Mouse (Mus musculus) heart, postnatal 14 days (tissue): ENCODE data around the gene Lgr4. TPM values are rescaled to one million over a fixed set of nuclear protein-coding genes. Genes with fewer than 3 reads are reported as not detected.

Experiments used
- DNase-seq, 2 experiments: peaks; one replicate each; pipeline ENCODE4 v3.0.0; 2021 to 2022
- intact Hi-C: fragments of 180-260 bp; cut with DNase I; formaldehyde crosslinking; loops from one replicate; pipeline ENCODE4 v1.15.1; 2025
- total RNA-seq, 2 experiments: library from RNA; stranded (reverse); gene quantifications; 2 replicates each; pipeline ENCODE4 v1.2.3; 2021

The Lgr4 gene
- total RNA-seq, 2 experiments from 2014 or later, result 28.0 to 29.2 TPM

DNA sequence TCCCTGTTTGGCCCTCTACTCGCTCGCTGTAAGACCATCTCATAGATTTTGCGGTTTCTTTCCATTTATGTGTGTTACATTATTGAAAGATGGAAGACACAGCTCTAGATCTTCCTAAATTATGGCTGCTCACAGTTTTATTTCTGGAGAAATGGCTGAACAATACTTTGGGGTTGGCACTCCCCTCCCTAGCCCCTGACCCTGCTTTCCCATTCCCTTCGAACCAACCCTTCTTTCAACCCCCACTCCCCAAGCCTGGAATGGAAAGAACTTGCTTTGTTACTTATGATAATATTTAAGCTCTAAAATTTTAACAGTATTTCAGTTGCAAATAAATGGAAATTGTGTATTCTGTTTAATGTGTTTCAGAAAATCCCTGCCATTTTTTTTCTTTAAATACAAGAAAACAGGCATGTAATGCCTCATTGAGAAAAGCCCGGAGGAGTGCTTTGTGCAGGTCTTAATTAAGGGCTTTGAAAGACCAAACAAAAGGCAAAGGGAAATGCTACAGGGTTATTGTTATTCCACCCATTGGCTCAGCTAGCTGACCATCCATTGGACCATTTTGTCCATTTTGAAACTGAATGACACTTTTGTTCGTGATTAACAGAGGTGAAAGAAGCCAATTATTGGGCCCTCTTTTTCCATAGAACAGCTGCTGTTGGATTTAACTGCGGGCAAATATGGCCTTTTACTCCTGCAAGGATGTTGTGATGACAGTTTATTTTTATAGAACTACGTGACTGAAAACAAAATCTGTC lies 25.5 kb downstream of the Lgr4 start:
- intact Hi-C loops, result no loop called here
- no peak for DNase-seq

DNA sequence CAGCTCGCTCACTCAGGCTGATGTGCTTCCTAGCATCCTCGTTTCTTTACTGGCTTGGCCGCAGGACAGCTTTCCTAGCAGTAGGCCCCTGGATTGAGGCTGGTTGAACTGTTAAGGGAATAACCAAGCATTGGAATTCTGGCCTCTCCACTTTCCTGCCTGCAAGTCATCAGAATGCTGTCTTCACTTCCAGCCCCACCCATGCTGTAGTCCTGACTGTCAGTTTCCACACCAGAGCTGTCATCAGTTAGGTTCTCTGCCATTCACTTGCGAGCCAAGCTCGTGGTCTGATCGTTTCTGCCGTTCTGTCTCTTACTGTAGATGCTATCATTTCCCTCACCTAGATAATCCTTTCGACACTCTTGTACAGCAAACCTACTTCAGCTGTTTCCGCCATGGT lies 27.5 kb downstream of the Lgr4 start:
- peak; percentile 36 to 49 for DNase-seq
- intact Hi-C loops, result no loop called here

DNA sequence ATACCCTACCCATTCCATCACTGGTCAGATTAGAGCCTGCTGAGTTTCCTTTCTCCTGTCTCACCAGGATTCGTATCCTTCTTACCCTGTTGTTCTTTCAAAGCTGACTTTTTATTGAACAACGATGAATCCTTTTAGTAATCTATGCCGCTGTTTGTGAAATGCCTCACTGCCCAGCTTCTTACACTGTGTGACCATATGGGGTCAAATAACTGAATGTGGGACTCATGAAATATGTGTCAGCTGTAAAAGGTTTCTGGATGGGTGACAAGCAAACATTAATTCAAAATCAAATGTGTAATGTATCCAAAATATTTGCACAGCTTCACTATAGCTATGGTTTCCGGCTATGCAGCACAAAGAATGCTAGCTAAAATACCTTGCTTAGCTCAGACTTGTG lies 28.1 kb downstream of the Lgr4 start:
- DNase-seq, result no peak
- intact Hi-C loops, result no loop called here

DNA sequence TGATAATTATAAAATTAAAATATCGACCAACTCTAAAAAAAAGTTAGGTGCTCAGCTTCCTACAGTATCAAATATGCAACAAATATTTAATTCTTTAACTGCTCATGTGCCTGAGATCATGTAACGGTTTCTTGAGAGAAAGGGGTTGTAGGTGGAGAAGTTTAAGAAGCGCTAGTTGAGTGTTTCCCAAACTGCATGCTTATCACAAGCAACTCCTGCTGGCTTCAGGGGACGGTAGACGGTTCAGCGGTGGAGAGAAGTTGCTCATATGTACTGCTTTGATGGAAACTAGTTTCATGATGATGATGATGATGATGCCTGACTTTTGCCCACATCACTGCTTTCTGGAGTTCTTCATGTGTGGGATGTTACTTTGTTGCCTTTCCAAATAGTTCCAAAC lies 29.0 kb downstream of the Lgr4 start:
- no peak for DNase-seq
- intact Hi-C loops, result no loop called here

DNA sequence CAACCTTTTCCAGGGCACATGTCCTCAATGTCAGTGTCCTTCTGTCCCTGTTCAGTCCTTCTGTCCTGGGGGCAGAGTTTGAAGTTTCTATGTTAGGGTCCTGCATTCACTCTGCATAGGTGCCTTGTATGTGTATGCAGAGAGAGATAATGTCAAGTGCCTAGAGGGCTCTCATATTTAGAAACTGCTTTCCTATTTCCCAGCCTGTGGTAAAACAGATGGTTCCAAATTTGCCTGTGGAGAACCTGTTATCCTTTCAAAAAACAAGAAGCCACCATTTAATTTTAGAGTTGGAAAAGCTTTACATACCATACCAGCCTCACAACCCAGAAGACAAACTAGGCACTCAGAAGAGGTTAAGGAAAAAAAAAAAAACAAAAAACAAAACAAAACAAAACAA lies 32.1 kb downstream of the Lgr4 start:
- intact Hi-C loops, result no loop called here
- no peak for DNase-seq

DNA sequence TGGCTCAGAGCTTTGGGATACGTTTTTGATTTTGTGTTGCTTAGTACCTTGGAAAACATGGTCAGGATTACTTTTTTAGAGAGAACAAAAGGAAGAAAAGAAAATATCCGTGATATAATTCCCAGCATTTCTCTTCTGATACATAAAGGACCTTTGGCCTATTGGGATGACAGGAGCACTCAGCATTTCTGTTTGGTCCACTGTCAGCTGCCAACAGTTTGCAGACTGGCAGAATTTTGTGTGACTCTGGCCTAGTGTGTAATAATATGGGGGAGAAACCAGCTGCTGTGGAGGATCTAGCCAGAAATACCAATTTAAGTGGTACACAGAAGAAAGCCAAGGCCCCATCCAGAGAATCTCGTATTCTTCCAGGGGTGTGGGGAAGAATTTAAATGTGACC lies 32.9 kb downstream of the Lgr4 start:
- intact Hi-C loops, result no loop called here
- DNase-seq, result no peak

DNA sequence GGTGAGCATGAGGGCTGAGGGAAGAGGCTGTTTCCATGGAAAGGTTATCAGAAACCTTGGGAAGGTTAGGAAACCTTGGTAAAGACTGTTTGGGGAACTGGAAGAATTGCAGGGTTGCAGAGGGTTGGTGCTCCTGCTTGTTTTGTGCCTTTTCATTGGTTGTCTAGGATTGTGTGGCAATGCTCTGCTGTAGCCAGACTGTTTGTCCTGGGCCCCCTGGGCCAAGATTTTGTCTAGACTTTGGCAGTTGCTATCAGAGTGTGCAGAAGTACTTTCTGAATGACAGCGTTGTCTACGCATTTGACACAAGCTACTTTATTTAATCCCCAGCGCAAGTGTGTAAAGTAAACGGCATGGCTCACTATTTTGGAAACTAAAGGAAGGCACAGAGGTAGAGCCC lies 33.6 kb downstream of the Lgr4 start:
- DNase-seq, result no peak
- intact Hi-C loops, result no loop called here

DNA sequence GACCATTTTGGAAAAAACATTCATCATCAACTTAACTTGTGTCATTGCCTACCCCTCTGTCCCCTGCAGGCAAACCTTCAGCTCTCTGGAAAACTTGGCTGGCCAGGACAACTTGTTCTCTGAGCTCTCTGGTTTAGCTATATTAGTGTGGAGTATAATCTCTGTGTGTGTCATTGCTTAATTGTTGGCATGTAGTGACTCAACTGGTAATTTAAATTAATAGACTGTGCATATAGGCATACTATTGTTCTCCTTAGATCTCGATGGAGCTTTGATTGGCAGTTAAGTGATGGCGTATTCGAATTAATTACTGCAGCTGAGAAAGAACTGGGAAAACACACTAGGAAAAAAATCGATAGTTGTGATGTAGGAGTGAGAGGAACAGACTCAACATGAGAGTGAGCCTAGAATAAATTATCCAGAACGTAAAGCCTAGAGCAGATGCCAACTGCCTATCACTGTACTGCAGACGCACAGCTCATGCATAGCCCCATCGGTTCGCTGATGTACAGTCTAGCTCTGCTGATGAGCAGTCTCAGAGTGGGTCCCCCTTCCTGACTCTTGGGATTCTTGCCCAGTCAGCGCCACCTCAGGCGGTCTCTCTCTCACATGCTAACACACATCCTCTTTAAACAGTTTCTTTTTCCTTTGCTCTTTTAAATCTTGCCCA lies 35.7 kb downstream of the Lgr4 start:
- DNase-seq, result no peak
- intact Hi-C loops, result no loop called here

DNA sequence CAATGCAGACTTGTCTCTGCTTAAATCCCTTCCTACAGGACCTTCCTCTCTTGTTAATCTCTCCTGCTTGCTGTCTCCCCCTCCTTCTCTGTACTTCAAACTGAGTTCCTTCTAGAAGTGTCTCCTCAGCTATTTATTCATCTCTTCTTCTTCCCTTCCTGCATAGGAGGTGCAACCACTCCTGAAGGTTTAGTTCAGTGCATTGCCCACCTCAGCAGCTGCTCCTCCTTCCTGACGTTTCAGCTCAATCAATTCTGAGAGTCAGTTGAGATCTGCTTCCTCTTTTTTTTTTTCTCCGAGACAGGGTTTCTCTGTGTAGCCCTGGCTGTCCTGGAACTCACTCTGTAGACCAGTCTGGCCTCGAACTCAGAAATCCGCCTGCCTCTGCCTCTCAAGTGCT lies 36.4 kb downstream of the Lgr4 start:
- intact Hi-C loops, result no loop called here
- DNase-seq, result no peak

DNA sequence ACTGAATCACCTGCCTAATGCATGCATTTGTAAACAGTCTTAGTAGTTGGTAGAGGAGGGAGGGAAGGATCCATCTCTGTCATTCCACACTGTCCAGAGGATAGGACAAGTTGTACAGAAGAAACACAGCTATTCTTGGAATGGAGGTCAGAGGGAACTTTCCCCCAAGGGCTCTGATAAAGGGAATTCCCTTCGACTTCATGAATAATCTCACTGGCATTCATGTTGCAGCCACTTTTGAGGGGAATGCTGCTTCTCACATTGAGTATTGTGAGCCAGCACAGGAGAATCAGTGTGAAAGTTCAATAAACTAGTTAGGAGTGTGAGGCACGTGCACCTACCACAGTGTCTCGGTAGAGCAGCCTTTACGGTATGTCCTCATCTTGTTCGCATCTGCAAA lies 37.6 kb downstream of the Lgr4 start:
- no peak for DNase-seq
- intact Hi-C loops, result loop anchor here (5.0 kb wide), 1 partner anchor 38 kb away; the partner anchor contains the start of gene Lgr4

DNA sequence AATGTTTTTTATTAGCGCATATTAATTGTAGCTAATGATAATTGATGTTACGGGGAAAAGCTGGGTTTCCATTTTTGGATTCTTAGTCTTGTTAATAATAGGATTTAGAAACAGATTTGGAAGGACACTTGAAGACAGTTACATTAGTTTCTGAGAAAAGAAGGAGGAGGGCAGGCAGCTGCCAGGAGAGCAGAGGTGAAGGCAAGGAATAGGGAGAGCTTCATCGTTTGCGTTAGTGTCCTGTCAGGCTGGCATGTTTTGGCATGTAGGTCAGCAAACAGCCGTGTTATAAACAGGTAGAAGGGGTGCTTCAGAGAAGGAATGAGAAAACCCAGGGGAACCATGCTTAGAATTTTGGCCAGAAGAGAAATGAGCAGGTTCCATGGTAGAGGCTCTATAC lies 38.5 kb downstream of the Lgr4 start:
- intact Hi-C loops, result loop anchor here (5.0 kb wide), 1 partner anchor 39 kb away; the partner anchor contains the start of gene Lgr4
- DNase-seq, result no peak

DNA sequence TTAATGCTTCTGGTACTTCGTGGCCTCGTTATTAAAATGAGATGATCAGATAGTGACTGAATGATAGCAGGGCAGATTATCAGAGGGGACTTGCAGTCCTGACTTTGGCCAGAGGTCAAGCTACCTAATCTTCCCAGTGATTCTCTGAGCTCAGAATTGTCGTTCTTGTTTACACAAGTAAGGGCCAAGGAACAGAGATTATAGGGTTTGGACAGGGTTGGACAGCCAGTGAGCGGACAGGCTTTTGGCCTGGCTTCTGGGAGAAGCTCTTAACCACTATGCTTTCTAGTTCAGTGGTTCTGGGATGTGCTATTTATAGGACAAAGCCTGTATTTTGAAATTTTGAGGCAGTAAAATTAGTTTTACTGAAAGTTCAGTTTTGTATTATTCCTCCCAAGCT lies 39.3 kb downstream of the Lgr4 start:
- intact Hi-C loops, result loop anchor here (5.0 kb wide), 1 partner anchor 39 kb away; the partner anchor contains the start of gene Lgr4
- no peak for DNase-seq

DNA sequence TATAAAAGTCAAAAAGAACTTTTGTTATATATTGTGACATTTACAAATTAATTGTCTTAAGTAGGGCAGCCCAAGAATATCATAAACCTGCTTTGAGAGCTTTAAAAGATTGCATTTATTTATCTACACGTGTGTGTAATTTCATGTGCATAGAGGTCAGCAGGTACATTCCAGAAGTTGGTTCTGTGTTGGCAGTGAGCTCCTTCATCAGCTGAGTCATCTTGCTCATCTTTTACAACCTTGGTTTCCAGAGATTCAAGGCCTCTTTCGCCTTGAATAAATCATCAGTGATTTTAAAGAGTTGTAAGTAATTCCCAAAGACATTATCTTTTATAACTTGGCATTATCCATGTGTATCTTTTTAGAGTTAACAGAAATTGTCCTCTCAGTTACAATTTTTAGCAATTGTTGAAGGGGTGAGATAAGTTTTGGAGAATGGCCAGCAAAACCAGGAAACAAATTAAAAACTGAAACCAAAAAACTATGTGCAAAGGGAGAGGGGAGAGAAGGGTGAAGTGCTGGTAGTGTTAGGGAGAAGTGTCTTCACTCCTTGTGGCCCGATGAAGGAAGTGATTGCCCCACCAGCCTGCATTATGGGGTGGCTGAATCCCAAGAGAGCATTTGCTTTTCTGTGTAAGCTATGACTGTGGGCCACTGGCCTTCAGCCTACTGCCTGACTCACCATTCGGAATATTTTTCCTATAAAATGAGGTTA lies 41.4 kb downstream of the Lgr4 start:
- intact Hi-C loops, result loop anchor here (5.0 kb wide), 1 partner anchor 42 kb away; the partner anchor contains the start of gene Lgr4
- DNase-seq, result no peak

DNA sequence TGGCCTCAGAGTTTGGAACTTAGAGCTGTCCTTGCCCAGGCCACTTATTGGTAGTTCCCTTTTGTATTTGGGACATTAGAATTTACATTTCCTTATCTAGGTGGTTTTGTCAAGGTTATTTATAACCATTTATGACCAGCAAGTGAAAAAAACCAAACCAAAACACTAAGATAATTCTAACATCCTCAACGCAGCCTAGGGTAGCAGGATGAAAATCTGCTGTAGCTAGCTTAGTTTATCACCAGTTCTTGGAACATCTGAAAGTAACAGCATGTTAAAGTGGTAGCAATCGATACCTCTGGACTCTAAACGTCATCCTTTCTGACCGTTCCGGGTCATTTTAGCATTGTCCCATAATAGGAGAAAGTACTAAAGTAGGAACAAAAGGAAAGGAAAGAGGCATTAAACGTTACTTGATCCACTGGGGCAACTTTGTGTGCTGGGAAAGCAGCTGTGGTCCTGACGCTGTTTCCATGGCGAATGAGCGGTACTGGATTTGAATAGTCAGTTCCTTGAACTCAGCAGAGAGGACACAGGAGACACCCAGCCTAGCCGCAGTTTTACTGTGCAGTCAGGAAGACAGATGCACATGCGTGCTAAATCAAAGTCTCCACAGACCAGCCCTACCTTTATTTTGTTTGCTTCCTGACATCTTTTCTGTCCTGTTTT lies 42.1 kb downstream of the Lgr4 start:
- intact Hi-C loops, result loop anchor here (5.0 kb wide), 1 partner anchor 42 kb away; the partner anchor contains the start of gene Lgr4
- DNase-seq, result peak in 1 of 2 experiments; percentile 19

DNA sequence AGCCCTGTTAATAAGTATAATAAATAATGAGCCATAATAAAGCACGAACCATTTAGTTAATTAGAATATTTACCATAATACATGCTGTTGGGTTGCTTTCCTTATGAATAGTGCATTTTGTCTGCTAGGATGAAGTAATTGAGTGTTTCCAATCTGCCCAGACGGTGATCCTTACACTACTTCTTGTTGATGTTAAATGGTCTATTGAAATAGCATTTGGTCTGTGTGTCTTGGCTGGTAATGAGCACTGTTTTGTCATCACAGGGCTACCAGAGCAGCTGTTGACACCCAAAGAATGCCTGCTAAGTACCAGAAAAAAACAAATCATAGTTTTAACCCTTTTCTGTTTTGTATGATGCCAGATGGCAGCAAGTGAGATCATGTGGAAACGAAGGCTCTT lies 42.8 kb downstream of the Lgr4 start:
- DNase-seq, result no peak
- intact Hi-C loops, result no loop called here

DNA sequence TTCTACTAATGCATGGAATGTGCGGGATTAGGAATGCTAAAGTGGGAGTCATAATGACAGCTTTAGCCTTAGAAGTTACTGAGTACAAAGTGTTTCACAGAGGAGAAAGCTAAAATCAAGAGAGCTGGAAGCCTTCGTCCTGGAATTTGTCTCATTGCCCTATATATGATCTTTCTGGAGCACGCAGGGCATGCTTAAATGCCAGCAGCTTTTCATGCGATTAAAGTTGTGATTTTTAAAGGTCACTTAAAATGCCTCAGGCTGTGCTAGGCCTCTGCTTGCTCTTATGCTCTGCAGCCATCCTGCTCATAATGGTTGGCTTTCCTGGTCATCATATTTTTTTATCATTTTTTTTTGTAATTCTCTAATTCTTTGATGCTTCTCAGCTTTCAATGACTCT lies 43.7 kb downstream of the Lgr4 start:
- DNase-seq, result no peak
- intact Hi-C loops, result no loop called here

DNA sequence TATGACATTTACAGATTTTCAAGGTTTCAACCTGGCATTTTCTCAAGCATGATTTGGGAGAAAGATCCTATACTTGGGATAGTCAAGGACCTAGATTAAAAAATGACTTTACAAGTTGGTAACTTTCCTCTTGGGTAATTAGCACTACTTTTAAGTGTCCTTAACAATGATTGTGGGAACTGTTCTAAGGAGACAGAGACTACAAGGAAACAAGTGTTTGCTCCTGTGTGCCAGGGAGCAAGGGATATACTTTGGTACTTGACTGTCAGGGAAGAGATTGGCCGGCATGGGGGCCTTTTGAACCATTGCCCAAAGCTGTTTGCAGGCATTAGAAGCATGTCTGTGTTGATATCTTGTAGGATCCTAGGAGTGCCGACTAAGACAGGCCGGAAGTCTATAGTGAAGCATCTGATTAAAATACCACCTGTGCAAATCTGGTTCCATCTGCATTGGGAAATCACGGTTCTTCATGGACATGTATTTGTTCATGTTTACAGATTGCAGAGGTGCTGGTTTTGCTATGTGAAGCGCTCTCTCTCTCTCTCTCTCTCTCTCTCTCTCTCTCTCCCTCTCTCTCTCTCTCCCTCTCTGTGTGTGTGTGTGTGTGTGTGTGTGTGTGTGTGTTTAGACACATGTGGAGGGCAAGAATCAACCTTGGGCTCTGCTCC lies 46.3 kb downstream of the Lgr4 start:
- no peak for DNase-seq
- intact Hi-C loops, result no loop called here

DNA sequence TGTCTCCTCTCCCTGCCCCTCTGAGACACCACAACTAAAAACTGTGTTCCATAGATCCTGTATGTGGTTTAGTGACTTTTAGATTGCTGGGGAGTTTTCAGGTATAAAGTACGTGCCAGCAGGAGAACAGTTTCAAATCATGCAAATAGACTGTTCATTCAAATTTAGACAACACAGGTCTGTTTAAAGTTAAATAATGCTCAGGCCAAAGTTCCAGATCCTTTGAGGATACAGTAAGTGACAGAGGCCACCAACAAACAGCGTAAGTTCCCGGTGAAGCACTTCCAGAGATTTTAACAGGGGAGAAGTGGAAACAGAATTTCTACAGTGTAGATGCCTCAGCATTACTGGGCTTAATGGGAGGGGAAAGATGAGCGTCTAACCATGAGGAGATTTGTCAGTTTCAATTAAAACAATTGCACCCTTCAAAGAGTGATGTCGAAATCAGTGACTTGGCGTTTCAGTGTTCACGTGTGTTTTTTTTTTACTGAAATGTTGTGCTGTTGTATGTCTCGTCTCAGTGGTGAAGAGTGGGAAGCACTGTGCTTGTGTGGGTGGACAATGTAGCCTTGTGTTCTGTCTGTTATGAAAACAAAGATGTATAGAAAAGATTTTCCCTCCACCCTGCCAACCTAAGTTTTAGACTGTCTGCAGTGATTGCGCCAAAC lies 48.4 kb downstream of the Lgr4 start:
- intact Hi-C loops, result no loop called here
- no peak for DNase-seq

DNA sequence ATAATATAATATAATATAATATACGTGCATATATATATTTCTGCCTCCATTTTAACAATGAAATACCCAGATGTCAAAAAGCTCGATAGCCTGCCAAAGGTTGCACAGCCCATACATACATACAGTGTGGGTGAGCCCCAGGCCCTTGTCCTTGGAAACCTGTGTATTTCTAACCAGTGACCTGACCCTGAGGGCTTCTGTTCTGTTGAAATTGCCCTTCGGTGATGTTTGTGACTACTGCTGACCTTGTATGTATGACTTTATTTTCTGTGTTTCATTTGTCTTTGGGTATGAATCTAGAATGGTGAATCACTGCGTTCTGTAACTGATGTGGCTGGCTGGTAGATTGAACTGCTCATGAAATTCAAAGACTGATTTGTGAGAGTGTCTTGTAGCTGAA lies 49.4 kb downstream of the Lgr4 start:
- intact Hi-C loops, result no loop called here
- no peak for DNase-seq

DNA sequence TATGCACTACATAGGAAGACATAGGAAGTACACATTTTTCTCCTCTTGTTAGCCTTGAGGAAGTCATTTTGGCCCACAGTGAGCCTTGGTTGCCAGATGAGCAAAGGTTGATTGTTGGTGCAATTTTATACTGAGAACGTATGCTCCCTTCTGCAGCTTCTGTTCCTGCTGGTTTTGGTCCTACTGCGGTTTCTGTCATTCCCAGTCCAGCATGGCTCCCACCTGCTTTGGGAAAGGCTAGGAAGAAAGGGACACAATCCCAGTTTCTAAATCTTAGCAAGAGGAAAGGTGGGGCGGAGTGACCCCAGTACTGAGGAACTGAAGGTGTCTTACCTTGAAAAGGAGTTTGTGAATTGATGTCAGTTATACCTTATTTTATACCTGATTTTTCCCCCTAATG lies 51.9 kb downstream of the Lgr4 start:
- intact Hi-C loops, result no loop called here
- DNase-seq, result no peak
